Mouse (Mus musculus) lung, adult 2 months (tissue): ENCODE measurements around the gene Mtch1. TPM values are rescaled to one million over a fixed set of nuclear protein-coding genes. Genes with fewer than 3 reads are reported as not detected.
"Not testable (repeated sequence)": the region's sequence is repeated elsewhere in the genome, so short reads cannot be mapped to it uniquely, and the experiment has no call there.

Source experiments
- DNase-seq: peaks from one replicate; pipeline ENCODE4 v3.0.0; 2022
- H3K4me1 ChIP-seq: fragments of 200-500 bp; 2 replicates; pipeline ENCODE4 v1.6.1; 2011; ENCODE audit warnings: low read length; ENCODE audit not compliant: control insufficient read depth, insufficient read depth
- H3K4me3 ChIP-seq: fragments of 200-500 bp; replicated peaks from 2 replicates; pipeline ENCODE3; 2011; ENCODE audit warnings: low read depth, mild to moderate bottlenecking, control low read depth, low read length; ENCODE audit errors: extremely low read depth
- CTCF ChIP-seq: fragments of 200-500 bp; IDR thresholded peaks from 2 replicates; pipeline ENCODE4 v1.5.1; 2011; ENCODE audit warnings: mild to moderate bottlenecking, low read length, control low read depth; ENCODE audit not compliant: insufficient read depth
- POLR2A ChIP-seq: fragments of 200-500 bp; IDR thresholded peaks from 2 replicates; pipeline ENCODE4 v1.6.1; 2011; ENCODE audit warnings: low read depth, mild to moderate bottlenecking, control low read depth, low read length, borderline replicate concordance; ENCODE audit errors: extremely low read depth
- WGBS: fragments of 180-500 bp; shearing (Covaris S2); methylation state at CpG from one replicate; pipeline ENCODE4 v1.1.7; 2018; 5-methylcytosine and 5-hydroxymethylcytosine counted together
- polyA plus RNA-seq: library from polyadenylated mRNA; depleted of rRNA; stranded (reverse); fragments of >200 nt; gene quantifications from 2 replicates; pipeline ENCODE4 v1.2.3, GENCODE M21; 2012; rRNA removed

Gene Mtch1
- polyA plus RNA-seq: 413 and 456 TPM in 2 replicates

GRCm38 (mm10) chr17:29347645-29348256 lies at the start of gene Mtch1:
TSS of gene Mtch1 (minus strand) at chr17:29347934.
- H3K4me1 ChIP-seq: peaks cover 6% of the 10 kb centered on the region
- peak; percentile 100 for DNase-seq
- WGBS: 1% methylated on average over 45 of the region's 53 CpGs
- TF ChIP-seq POLR2A (peak; percentile 85), CTCF (no peak)
- H3K4me3 ChIP-seq: peak within 1 kb of the TSS; percentile 79

DNA sequence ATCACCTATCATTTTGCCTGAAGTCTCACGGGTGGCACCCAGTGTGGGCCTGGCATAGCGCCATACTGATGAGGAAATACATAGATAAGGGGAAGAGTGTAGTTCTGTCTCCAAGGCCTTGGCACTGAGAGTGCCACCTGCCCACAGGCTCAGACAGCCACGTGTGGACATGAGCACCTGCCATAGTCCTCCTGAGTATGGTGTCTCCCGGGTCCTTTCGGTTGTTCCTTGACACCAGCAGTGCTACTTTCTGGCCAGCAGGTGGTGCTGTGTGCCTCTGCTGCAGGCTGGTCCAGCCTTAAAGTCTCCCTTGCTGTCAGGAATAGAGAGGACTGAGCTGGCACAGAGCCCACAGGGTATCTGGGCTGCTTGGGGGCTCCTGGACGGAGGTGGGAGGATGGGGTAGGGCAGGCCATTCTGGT lies 49.1 kb upstream of the Mtch1 start:
- TF ChIP-seq CTCF: peak; percentile 99
- TF ChIP-seq POLR2A: no peak
- 9% methylated on average over 6 of the region's 6 CpGs for WGBS
- Histone ChIP-seq H3K4me3 (no peak overlapping the region), H3K4me1 (peaks cover 18% of the 10 kb centered on the region)
- DNase-seq: peak; percentile 81

GRCm38 (mm10) chr17:29396056-29396799 lies 48.5 kb upstream of the Mtch1 start:
- no peak for DNase-seq
- TF ChIP-seq CTCF: no peak
- TF ChIP-seq POLR2A: no peak
- 52% methylated on average over 6 of the region's 6 CpGs for WGBS
- Histone ChIP-seq H3K4me3 (no peak overlapping the region), H3K4me1 (peaks cover 18% of the 10 kb centered on the region)

DNA sequence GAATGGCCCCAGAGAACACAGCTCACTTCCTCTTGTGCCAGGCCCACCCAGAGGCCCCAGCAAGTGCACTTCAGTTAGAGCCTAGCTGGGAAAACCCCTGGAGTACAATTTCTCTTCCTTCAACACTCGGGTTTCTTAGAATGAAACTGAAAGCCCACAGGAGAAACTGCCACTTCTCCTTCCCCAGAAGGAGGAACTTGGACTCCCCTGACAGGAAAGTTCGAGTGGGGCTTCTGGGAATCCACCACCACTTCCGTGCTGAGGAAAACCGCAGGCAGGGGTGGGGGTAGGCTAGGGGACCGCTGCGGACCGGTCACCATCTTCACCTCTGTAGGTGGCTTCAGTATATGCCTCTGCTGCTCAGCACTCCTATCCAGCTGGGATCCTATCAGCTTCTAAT lies 47.6 kb upstream of the Mtch1 start:
- WGBS: 15% methylated on average over 7 of the region's 7 CpGs
- H3K4me3 ChIP-seq: peak overlapping the region; percentile 8
- TF ChIP-seq CTCF: no peak
- TF ChIP-seq POLR2A: no peak
- DNase-seq: peak; percentile 58
- H3K4me1 ChIP-seq: peaks cover 18% of the 10 kb centered on the region

GRCm38 (mm10) chr17:29394761-29395160 lies 47.0 kb upstream of the Mtch1 start:
- WGBS: 74% methylated on average over 2 of the region's 2 CpGs
- not testable (repeated sequence) for H3K4me3 ChIP-seq, DNase-seq
- peaks cover 18% of the 10 kb centered on the region for H3K4me1 ChIP-seq

- 32% methylated on average over 9 of the region's 9 CpGs for WGBS
- H3K4me3 ChIP-seq: no peak overlapping the region
- peaks cover 18% of the 10 kb centered on the region for H3K4me1 ChIP-seq
- no peak for TF ChIP-seq POLR2A
- TF ChIP-seq CTCF: no peak
- DNase-seq: no peak
These were observed 46.5 kb upstream of the Mtch1 start for GRCm38 (mm10) chr17:29394106-29394760.

- Histone ChIP-seq H3K4me1 (peaks cover 18% of the 10 kb centered on the region), H3K4me3 (no peak overlapping the region)
- 50% methylated on average over 14 of the region's 14 CpGs for WGBS
- no peak for TF ChIP-seq POLR2A
- no peak for TF ChIP-seq CTCF
- DNase-seq: no peak
These were observed 45.8 kb upstream of the Mtch1 start for GRCm38 (mm10) chr17:29393335-29394089.

- Histone ChIP-seq H3K4me1 (peaks cover 15% of the 10 kb centered on the region), H3K4me3 (no peak overlapping the region)
- 63% methylated on average over 8 of the region's 8 CpGs for WGBS
- DNase-seq: no peak
- no peak for TF ChIP-seq POLR2A
- no peak for TF ChIP-seq CTCF
These were observed 43.5 kb upstream of the Mtch1 start for GRCm38 (mm10) chr17:29391280-29391679.

DNA sequence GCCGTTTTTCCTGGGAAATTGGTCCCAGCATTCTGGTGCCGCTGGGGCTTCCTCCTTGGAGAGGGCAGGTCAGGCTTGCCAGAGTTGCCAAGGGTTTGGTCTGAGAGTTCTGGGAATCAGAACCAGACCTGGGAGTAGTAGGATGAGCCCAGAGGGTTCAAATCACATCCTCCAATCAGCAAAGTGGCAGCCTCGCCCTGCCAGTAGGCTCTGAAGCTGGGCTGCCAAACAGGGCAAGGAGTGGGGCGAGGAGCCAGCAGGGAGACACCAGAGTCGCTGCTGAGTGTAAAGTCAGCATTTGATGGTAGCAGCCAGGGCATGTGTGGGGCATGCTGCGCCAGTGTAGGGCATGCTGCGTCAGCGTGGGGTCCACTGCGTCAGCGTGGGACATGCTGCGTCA lies 41.2 kb upstream of the Mtch1 start:
- 82% methylated on average over 11 of the region's 11 CpGs for WGBS
- peaks cover 8% of the 10 kb centered on the region; the same call in 1 of the 2 replicates for H3K4me1 ChIP-seq
- DNase-seq: no peak

More for the DNA sequence above, 41.2 kb upstream of the Mtch1 start:
- no peak overlapping the region for H3K4me3 ChIP-seq
- TF ChIP-seq CTCF (no peak), POLR2A (no peak)
